Mouse (Mus musculus) thymus, postnatal 25 days (tissue): Measurements from ENCODE around the gene Rnf151.

Experiments used
- DNase-seq: peaks from one replicate; pipeline ENCODE4 v3.0.0; 2022

Rnf151 gene

GRCm38 (mm10) chr17:24717943-24718342, at the start of gene Rnf151, which contains the start of gene Rps2:
Rnf151 (minus strand) TSS chr17:24718063.
Rps2 (plus strand) TSS chr17:24718116.
- no peak for DNase-seq

GRCm38 (mm10) chr17:24766266-24766875, 48.5 kb upstream of the Rnf151 start:
- no peak for DNase-seq

- DNase-seq, result no peak
Measured at GRCm38 (mm10) chr17:24765016-24765905, 47.4 kb upstream of the Rnf151 start.

DNA sequence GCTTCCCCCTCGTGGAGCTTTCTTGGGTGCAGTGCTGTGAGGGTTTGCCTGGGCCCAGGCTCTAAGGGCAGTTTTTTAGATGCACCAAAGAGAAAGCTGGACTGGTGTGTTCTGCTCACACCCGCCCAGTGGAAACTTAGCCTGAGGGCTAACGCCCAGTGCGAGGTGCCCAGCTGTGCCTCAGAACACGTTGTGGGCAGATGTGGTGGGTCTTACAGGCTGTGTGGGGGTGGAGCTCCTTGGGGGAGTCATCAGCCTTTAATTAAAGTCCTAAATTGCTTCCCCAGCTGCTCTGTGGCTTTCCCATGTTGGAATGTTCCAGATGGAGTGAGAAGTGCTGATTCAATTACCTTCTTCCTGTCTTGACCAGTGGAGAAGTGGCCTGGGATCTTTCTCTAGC, 43.3 kb upstream of the Rnf151 start:
- no peak for DNase-seq

DNA sequence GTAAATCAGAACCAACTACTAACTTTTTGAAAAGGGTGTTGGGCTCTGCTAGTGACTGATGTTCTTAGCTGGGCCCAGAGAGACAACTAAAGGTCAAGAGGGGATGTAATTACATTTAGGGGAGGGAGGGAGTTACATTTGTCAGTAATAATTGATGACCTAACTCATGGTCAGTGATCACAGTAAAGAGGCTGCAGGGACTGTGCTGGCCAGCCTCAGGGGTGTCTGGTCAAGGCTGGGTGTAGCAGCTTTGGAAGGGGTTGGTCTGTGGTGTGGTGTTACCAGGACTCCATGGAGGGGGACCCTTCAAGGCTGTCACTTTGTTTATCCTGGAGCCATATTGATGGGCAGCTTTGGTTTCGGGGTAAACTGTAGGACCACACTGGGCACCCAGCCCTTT, 39.5 kb upstream of the Rnf151 start:
- no peak for DNase-seq

DNA sequence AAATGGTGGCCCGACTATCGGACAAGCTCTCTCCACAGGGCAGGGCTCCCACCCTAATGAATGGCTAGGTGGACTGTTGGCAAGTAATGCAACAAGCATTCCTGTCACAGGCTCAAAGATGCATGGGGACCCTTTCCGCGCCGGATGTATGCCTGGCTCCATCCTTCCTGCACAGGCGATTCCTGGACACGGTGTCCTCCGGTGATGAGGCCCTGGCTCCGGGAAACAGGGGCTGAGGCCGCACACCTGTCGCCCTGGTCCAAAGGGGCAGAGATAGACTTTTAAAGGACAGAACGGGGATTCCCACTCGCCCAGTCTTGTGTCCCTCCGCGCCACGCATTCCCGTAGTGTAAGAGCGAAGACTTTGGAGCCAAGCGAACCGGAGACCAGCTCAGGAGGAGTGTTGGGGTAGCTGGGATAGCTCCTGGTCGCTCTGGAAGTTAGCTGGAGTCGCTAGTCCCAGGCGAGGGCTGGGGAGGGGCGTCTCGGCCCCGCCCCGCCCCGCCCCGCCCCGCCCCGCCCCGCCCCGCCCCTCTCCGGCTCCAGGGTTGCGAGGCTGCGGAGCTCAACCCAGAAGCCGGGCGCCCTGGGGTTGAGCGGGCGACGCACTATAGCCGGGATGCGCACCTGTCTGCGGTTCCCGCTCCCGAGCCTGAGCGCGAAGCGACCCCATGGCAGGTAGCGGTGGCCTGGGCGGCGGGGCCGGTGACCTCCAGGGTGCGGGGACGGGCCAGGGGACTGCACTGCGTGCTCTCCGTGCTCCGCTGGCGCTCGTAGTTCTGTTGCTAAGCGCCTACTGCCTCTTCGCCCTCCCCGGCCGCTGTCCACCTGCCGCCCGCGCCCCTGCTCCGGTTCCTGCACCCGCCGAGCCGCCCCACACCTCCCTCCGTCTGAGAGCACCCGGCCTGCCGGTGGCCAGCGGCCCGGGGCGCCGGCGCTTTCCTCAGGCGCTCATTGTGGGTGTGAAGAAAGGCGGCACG, 34.8 kb upstream of the Rnf151 start, which contains the start of gene Hs3st6:
Hs3st6 (plus strand) TSS at position 574 of the 980 bp plus-strand sequence.
- DNase-seq, result peak; percentile 11

GRCm38 (mm10) chr17:24751528-24751927, 33.7 kb upstream of the Rnf151 start:
- DNase-seq, result no peak

DNA sequence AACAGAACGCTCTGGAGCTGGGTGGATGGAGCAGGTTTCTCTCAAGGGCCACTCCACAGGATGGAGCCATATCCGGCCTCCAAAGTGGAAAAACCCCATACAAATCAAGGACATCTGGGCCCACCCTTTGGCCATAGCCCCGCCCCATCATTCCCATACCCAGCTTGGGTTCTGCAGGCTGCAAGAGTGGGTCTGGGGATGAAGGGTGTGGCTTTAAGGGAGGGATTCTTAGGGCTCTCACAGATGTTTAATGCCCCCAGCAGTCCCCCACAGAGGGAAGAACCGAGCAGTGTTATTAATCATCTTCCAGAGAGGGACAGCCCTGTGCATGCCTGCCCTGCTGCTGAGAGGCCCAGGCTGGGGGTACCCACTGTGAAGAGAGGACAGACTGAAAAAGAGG, 29.1 kb upstream of the Rnf151 start:
- no peak for DNase-seq

DNA sequence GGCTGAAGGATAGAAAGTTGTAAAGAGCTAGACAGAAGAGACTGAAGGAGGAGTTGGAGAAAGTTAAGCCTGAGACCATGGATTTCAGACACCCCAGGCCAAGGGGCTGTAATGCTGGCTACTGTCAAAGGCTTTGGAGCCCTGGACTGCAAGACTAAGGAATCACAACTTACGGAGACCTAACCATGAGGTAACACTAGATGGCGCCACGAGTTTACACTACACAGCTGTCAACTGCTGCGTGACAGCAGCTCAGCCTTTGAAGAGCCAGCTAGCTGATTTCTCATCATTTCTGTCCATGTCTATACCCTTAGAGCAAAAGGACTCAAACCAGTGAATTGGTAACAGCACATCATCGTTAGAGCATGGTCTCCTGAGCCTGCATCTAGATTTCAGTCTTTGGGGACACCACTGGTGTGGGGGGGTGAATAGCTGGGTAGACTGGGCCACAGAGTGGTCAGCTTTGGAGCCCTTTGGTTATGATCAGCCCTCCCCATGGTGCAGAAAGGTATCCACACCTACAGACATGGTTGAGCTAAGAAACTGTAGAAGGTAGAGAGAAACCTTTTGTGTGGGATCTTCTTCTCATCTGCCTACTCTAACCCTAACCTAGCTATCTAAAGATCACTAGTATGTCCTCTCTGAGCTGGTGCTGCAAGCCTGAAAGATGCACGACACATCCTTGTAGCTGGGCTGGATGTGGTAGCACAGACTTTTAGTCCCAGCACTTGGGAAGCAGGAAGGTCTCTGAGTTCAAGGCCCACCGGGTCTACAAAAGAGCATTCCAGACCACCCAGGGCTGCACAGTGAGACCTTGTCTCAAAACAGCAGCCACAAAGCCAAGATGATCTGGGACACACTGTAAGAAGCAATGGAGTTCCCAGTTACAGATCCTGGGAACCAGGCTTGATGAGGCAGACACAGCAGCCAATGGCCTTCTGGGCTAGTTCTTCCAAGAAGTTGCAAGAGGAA, 27.9 kb upstream of the Rnf151 start:
- DNase-seq, result peak; percentile 80

GRCm38 (mm10) chr17:24744381-24744780, 26.5 kb upstream of the Rnf151 start:
- DNase-seq, result no peak

DNA sequence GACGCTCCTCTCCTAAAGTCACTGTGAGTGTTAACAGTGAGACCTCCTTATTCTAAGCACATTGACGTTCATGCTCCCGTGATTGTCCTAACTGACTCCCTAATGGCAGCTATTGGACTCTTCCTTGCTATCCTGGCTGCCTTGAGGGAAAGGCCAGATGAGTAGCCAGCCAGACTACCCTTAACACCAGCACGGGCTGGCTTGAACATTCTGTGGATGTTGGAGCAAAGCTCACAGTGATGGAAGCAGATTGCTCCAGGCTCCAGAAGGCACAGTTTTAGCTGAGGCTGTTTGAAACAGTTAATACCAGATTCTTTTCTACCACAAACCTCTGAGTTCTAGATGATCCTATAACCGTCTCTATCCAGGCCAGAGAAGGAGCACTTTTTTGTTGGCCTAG, 26.0 kb upstream of the Rnf151 start:
- DNase-seq, result no peak

GRCm38 (mm10) chr17:24742307-24742706, 24.4 kb upstream of the Rnf151 start:
- DNase-seq, result no peak

DNA sequence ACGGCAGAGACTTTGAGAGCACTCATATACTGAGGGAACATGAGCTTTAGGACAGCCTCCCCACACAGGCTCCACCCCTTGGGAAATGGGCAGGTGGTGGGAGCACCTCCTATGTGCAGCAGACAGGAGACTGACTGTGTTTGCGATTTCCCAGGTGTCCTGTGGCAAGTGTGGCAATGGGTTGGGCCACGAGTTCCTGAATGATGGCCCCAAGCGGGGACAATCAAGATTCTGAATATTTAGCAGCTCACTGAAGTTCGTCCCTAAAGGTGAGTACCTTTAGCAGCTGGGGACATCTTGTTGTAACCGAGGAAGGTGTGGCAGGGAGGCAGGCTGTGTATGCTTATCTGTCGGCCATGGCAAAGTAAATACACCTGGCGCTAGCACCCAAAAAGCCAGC, 22.1 kb upstream of the Rnf151 start:
- DNase-seq, result no peak

- no peak for DNase-seq
Measured at GRCm38 (mm10) chr17:24738238-24738637, 20.4 kb upstream of the Rnf151 start.

DNA sequence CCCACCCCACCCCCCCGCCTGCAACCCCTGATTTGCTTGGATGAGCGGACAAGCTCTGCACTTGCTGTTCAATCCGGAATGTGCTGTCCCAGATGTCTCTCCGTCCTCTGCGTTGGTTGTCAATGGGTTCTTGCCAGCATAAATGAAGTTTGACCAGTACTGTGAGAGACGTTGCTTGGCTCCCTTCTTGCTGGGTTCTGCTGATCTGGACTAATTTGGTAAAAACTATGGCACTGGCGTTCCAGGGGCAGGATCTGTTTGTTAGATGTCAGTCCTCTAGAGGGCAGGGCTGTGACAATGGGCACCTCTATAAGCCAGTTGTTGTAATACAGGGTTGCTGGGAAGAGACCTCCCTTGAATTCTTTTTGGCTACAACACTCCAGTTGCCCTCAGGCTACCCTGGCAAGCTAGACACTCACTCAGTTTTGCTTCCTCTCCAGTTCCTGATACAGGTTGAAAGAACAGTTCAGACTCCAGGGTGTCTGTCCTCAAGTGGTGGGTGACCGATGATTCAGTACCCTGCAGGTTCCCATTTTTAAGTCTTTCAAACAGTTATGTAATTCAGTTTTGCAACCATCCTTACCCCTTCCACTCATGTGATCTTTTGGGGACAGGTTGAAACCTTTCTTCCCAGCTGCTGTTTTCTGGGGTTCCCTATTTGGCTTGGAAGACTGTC, 19.4 kb upstream of the Rnf151 start:
- no peak for DNase-seq

DNA sequence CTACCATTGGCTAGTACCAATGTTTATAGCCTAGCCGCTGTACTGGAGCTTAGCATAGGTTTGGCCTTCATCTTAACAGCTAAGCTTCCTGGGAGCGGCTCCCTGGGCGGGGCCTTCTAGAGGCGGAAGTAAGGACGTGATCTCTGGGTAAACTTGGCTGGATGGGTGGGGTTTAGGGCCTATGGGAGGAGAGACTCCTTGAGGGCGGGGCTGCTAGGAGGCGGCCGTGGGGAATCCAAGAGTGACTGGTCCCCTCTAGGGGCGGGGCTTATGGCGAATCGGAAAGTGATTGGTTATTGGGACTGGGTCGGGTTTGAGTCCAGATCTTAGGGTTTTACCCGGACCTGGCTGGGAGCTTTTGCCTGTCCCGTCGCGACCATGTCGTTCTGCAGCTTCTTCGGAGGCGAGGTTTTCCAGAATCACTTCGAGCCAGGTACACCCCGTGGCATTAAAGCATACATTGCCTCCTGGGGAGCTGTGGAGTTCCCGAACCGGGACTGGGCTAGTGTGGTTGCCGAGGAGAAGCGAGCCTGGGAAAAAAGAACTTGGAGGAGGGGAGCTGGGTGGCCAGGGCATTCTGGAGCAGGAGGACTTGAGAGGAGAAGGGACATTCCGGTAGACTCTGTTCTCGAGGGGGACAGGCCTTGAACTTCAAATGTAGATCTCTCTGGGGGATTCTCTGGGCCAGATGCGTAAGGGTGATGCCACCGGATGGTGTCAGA, 18.6 kb upstream of the Rnf151 start, which contains the start of gene Msrb1:
Msrb1 (plus strand) TSS at position 313 of the 722 bp plus-strand sequence.
- peak; percentile 95 for DNase-seq

GRCm38 (mm10) chr17:24735446-24735845, 17.6 kb upstream of the Rnf151 start:
- no peak for DNase-seq

DNA sequence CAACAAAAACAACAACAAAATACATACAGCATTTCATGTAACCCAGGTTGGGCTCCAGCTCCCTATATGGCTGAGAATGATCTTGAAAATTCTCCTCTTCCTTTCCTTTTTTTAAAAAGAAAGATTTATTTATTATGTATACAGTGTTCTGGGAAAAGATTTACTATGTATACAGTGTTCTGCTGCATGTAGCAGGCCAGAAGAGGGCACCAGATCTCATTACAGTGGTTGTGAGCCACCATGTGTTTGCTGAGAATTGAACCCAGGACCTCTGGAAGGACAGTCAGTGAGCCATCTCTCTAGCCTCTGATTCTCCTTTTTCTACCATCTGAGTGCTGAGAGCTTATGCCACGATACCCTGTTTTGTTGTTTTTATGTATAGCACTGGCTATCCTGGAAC, 16.6 kb upstream of the Rnf151 start:
- no peak for DNase-seq

DNA sequence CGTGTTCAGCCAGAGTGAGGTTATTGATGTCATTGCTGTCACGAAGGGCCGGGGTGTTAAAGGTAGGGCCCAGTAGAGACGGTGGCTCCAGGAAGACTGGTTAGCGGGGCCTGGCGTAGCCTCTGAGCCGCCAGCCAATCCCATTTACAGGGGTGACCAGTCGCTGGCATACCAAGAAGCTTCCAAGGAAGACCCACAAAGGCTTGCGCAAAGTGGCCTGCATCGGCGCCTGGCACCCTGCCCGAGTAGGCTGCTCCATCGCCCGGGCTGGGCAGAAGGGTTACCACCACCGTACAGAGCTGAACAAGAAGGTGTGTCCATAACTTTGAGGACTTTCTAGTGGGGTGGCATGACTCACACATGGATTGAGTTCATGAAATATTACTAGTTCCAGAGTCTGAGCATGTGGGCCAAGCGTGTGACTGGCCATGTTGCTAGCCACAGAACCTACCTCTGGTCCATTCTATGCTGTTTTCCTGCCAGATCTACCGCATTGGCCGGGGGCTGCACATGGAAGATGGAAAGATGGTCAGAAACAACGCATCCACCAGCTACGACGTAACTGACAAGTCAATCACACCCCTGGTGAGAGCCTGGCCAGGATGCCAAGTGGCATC, 15.7 kb upstream of the Rnf151 start:
- DNase-seq, result no peak
